ENCODE assay signal across 21 mouse cellular contexts in genomic region chr9:58716886-58717285, GRCm38 (mm10). TPM values are rescaled to one million over a fixed set of nuclear protein-coding genes. Genes with fewer than 3 reads are reported as not detected.
"Had no signal": no experiment of that assay in that cellular context is flagged by ENCODE, and none has a peak within 500 bp of the region (broad histone marks: within the 10 kb centered on the region; RNA-seq: fewer than 3 reads in every experiment).

No protein-coding gene starts in this region.

- H3K4me2 ChIP-seq: lung, embryonic 14.5 days; midbrain, embryonic 12.5 days; midbrain, embryonic 15.5 days; neural tube, embryonic 12.5 days; neural tube, embryonic 15.5 days had no signal

- H3K27ac ChIP-seq: layer of hippocampus, adult 2 months; liver, embryonic 14.5 days; macrophage; midbrain, embryonic 12.5 days; midbrain, embryonic 15.5 days; neural tube, embryonic 12.5 days; neural tube, embryonic 15.5 days; stomach, postnatal 0 days had no signal

- H3K4me3 ChIP-seq: layer of hippocampus, adult 2 months; midbrain, embryonic 12.5 days; midbrain, embryonic 15.5 days; neural tube, embryonic 12.5 days; neural tube, embryonic 15.5 days had no signal

- H3K9ac ChIP-seq: liver, embryonic 14.5 days; liver, postnatal 0 days; lung, embryonic 14.5 days; midbrain, embryonic 12.5 days; midbrain, embryonic 15.5 days; neural tube, embryonic 12.5 days; neural tube, embryonic 15.5 days had no signal

- H3K9me3 ChIP-seq: midbrain, embryonic 12.5 days; midbrain, embryonic 15.5 days; neural tube, embryonic 12.5 days; neural tube, embryonic 15.5 days had no signal

- DNase-seq: layer of hippocampus, adult 9-11 months; liver, postnatal 0 days; lung, embryonic 14.5 days; right cerebral cortex, adult 18-20 months; right cerebral cortex, postnatal 14 days; right cerebral cortex, postnatal 4 days; thymus, postnatal 25 days had no signal

- H3K4me1 ChIP-seq: midbrain, embryonic 12.5 days; midbrain, embryonic 15.5 days; neural tube, embryonic 12.5 days; neural tube, embryonic 15.5 days had no signal

- ATAC-seq: hindbrain, embryonic 16.5 days; inflammation-experienced regulatory T-cells, adult 6 months; intestine, embryonic 16.5 days; liver, postnatal 0 days; lung, postnatal 0 days; midbrain, embryonic 15.5 days had no signal

- H3K36me3 ChIP-seq: midbrain, embryonic 12.5 days; midbrain, embryonic 15.5 days; neural tube, embryonic 12.5 days; neural tube, embryonic 15.5 days had no signal

- H3K27me3 ChIP-seq: midbrain, embryonic 12.5 days; midbrain, embryonic 15.5 days; neural tube, embryonic 12.5 days; neural tube, embryonic 15.5 days had no signal

RNA-seq across cellular contexts. Expression of gene Rec114, which starts 26.9 kb away (rescaled TPM):
- total RNA-seq: left cerebral cortex, adult 18-20 months had no signal
- polyA plus RNA-seq: large intestine, adult 2 months; macrophage had no signal
